Mouse (Mus musculus): ENCODE results near the gene Rps13. TPM values are rescaled to one million over a fixed set of nuclear protein-coding genes. Genes with fewer than 3 reads are reported as not detected.

Rps13 gene
- polyA plus RNA-seq, 1 experiment from 2014 or later: 954 TPM

DNA sequence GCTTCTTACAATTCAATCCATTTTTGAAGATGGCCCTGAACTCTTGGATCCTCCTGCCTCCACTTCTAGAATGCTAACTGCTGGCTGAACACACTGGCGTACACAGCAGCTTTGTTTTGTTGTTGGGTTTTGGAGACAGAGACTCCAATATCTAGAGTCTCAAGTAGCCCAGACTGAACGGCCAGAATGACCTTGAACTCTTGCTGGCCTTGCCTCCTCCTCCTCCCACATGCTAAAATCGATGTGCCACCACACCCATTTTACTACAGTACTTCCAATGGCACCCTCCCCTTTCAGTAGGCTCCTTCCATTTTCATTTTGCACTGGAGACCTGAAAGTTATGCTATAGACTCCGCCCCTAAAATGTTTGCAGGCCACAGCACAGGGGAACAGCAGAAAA, 32.9 kb downstream of the Rps13 start:
- no peak overlapping the region for H3K4me2 ChIP-seq (replicated peaks; ENCODE audit: low read depth, low read length)
- H3K27ac ChIP-seq (ENCODE audit: low read depth, low read length): no peak overlapping the region
- no peak overlapping the region for H3K4me3 ChIP-seq (ENCODE audit: low read length)
- H3K9me3 ChIP-seq (ENCODE audit: control insufficient read depth, low read length): no peaks in the 10 kb centered on the region
- no peak overlapping the region for H3K9ac ChIP-seq (ENCODE audit: low read depth, low read length)
- no peak for ATAC-seq (ENCODE audit: low FRiP score, low TSS enrichment)
- no peaks in the 10 kb centered on the region for H3K4me1 ChIP-seq (ENCODE audit: control insufficient read depth, insufficient read depth, low read length)
- no peaks in the 10 kb centered on the region for H3K36me3 ChIP-seq (ENCODE audit: control insufficient read depth, insufficient read depth, low read length)
- 66% methylated on average over 4 of the region's 4 CpGs for WGBS
- H3K27me3 ChIP-seq (ENCODE audit: control insufficient read depth, insufficient read depth, low read length): peaks cover under 1% of the 10 kb centered on the region; the same call in 1 of the 2 replicates

GRCm38 (mm10) chr7:116298851-116299250, 35.1 kb downstream of the Rps13 start:
- no peak overlapping the region for H3K27ac ChIP-seq (ENCODE audit: low read depth, low read length)
- H3K9me3 ChIP-seq (ENCODE audit: control insufficient read depth, low read length): no peaks in the 10 kb centered on the region
- H3K27me3 ChIP-seq (ENCODE audit: control insufficient read depth, insufficient read depth, low read length): no peaks in the 10 kb centered on the region
- H3K4me1 ChIP-seq (ENCODE audit: control insufficient read depth, insufficient read depth, low read length): peaks cover 5% of the 10 kb centered on the region
- ATAC-seq (ENCODE audit: low FRiP score, low TSS enrichment): no peak
- no peaks in the 10 kb centered on the region for H3K36me3 ChIP-seq (ENCODE audit: control insufficient read depth, insufficient read depth, low read length)
- H3K4me3 ChIP-seq (ENCODE audit: low read length): no peak overlapping the region
- WGBS: 91% methylated on average over 2 of the region's 2 CpGs
- no peak overlapping the region for H3K4me2 ChIP-seq (replicated peaks; ENCODE audit: low read depth, low read length)
- no peak overlapping the region for H3K9ac ChIP-seq (ENCODE audit: low read depth, low read length)

DNA sequence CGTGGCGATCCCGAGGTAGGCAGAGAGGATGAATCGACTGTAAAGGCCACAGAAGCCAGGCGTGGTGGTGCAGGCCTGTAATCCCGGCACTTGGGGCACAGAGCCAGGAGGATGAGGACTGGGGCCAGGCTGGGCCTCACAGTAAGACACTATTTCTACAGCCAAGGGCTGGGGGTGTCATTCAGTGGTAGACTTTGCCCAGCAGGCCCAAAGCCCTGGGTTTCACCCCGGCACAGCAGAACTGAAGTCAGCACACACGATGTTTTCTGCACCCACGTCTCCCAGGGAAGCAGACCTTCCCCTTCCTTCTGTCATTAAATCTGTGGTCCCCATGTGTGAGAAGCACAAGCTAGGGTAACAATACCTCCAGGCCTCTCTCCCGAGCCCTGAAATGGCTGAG, 35.6 kb downstream of the Rps13 start:
- Histone ChIP-seq H3K36me3 (ENCODE audit: control insufficient read depth, insufficient read depth, low read length) (no peaks in the 10 kb centered on the region), H3K4me3 (ENCODE audit: low read length) (no peak overlapping the region), H3K9ac (ENCODE audit: low read depth, low read length) (no peak overlapping the region), H3K27me3 (ENCODE audit: control insufficient read depth, insufficient read depth, low read length) (no peaks in the 10 kb centered on the region), H3K27ac (ENCODE audit: low read depth, low read length) (no peak overlapping the region), H3K4me2 (replicated peaks; ENCODE audit: low read depth, low read length) (no peak overlapping the region), H3K4me1 (ENCODE audit: control insufficient read depth, insufficient read depth, low read length) (peaks cover 5% of the 10 kb centered on the region), H3K9me3 (ENCODE audit: control insufficient read depth, low read length) (no peaks in the 10 kb centered on the region)
- WGBS: 77% methylated on average over 10 of the region's 10 CpGs
- no peak for ATAC-seq (ENCODE audit: low FRiP score, low TSS enrichment)

DNA sequence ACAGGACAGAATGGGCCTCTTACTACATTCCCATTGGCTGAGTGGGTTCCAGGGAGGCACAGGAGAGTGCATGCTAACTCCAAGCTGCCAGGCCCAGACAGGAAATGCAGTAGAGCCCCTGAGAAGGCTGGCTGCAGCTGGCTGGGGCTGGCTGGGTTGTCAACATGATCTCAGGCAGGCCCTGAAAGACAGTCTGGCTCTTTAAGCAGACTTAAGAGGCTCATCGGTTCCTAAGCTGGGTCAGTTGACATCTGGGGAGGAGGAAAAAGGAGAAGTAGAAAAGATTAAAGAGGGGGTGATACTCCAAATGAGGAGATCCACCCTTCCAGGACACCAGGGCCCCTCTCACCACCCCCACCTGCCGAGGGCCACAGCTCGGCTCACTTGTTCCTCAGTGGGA, 39.0 kb downstream of the Rps13 start:
- Histone ChIP-seq H3K4me1 (ENCODE audit: control insufficient read depth, insufficient read depth, low read length) (peaks cover 13% of the 10 kb centered on the region), H3K9me3 (ENCODE audit: control insufficient read depth, low read length) (no peaks in the 10 kb centered on the region), H3K9ac (ENCODE audit: low read depth, low read length) (no peak overlapping the region), H3K27ac (ENCODE audit: low read depth, low read length) (no peak overlapping the region), H3K36me3 (ENCODE audit: control insufficient read depth, insufficient read depth, low read length) (no peaks in the 10 kb centered on the region), H3K27me3 (ENCODE audit: control insufficient read depth, insufficient read depth, low read length) (no peaks in the 10 kb centered on the region), H3K4me3 (ENCODE audit: low read length) (no peak overlapping the region), H3K4me2 (replicated peaks; ENCODE audit: low read depth, low read length) (no peak overlapping the region)
- WGBS: 47% methylated on average over 3 of the region's 3 CpGs
- ATAC-seq (ENCODE audit: low FRiP score, low TSS enrichment): no peak

GRCm38 (mm10) chr7:116292377-116292776, 41.6 kb downstream of the Rps13 start:
- H3K36me3 ChIP-seq (ENCODE audit: control insufficient read depth, insufficient read depth, low read length): no peaks in the 10 kb centered on the region
- peak; percentile 28; the same call in 1 of the 2 replicates for ATAC-seq (ENCODE audit: low FRiP score, low TSS enrichment)
- no peaks in the 10 kb centered on the region for H3K27me3 ChIP-seq (ENCODE audit: control insufficient read depth, insufficient read depth, low read length)
- no peaks in the 10 kb centered on the region for H3K9me3 ChIP-seq (ENCODE audit: control insufficient read depth, low read length)
- WGBS: 30% methylated on average over 5 of the region's 5 CpGs
- no peak overlapping the region for H3K9ac ChIP-seq (ENCODE audit: low read depth, low read length)
- H3K27ac ChIP-seq (ENCODE audit: low read depth, low read length): no peak overlapping the region
- no peak overlapping the region for H3K4me3 ChIP-seq (ENCODE audit: low read length)
- H3K4me1 ChIP-seq (ENCODE audit: control insufficient read depth, insufficient read depth, low read length): peaks cover 20% of the 10 kb centered on the region
- H3K4me2 ChIP-seq (replicated peaks; ENCODE audit: low read depth, low read length): no peak overlapping the region

DNA sequence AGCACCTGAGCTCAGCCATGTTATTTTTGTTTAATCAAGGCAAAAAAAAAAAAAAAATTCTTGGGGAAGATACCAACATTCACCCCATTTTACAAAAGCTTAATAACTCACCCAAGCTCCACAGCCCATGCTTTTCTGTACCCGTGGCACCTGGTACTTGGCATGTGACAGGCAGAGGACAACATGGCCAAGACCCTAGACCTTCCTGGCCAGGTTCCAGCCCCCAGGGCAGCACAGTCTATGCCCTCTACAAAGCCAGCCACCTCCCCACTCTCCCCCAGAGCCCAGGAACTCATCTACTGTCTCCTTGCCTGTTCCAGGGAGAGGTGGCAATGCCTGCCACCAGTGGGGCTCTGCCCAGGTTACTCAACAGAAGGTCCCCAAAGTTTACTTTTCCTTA, 43.4 kb downstream of the Rps13 start:
- Histone ChIP-seq H3K36me3 (ENCODE audit: control insufficient read depth, insufficient read depth, low read length) (no peaks in the 10 kb centered on the region), H3K4me2 (replicated peaks; ENCODE audit: low read depth, low read length) (no peak overlapping the region), H3K27ac (ENCODE audit: low read depth, low read length) (no peak overlapping the region), H3K9me3 (ENCODE audit: control insufficient read depth, low read length) (no peaks in the 10 kb centered on the region), H3K9ac (ENCODE audit: low read depth, low read length) (no peak overlapping the region), H3K27me3 (ENCODE audit: control insufficient read depth, insufficient read depth, low read length) (no peaks in the 10 kb centered on the region), H3K4me1 (ENCODE audit: control insufficient read depth, insufficient read depth, low read length) (peaks cover 33% of the 10 kb centered on the region), H3K4me3 (ENCODE audit: low read length) (no peak overlapping the region)
- 59% methylated on average over 1 of the region's 1 CpGs for WGBS
- no peak for ATAC-seq (ENCODE audit: low FRiP score, low TSS enrichment)

DNA sequence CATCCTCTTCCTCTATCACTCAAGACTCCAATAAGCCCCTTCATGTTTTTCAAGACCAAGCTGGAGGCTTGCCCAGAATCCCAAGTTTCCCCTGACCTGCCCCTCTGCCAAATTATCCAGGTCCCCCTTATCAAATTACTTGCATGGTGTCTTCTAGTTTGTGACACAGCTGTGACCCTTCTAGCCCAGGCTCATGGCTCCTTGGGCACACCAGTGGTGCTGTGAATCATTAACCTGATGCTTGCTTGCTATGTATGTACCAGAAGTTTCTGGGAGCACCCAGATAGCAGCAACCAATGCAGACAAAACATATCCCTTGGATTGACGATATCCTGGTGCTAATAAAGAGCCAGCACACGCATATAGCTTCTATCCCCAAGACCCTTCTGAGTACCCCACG, 45.0 kb downstream of the Rps13 start:
- 0 out of 2 replicates have a peak overlapping the region, but pooled peaks have one; percentile 9 for H3K27ac ChIP-seq (ENCODE audit: low read depth, low read length)
- no peak overlapping the region for H3K9ac ChIP-seq (ENCODE audit: low read depth, low read length)
- no peak for ATAC-seq (ENCODE audit: low FRiP score, low TSS enrichment)
- no peaks in the 10 kb centered on the region for H3K9me3 ChIP-seq (ENCODE audit: control insufficient read depth, low read length)
- 80% methylated on average over 3 of the region's 3 CpGs for whole genome bisulfite sequencing
- no peaks in the 10 kb centered on the region for H3K36me3 ChIP-seq (ENCODE audit: control insufficient read depth, insufficient read depth, low read length)
- no peak overlapping the region for H3K4me2 ChIP-seq (replicated peaks; ENCODE audit: low read depth, low read length)
- no peak overlapping the region for H3K4me3 ChIP-seq (ENCODE audit: low read length)
- H3K4me1 ChIP-seq (ENCODE audit: control insufficient read depth, insufficient read depth, low read length): peaks cover 28% of the 10 kb centered on the region
- H3K27me3 ChIP-seq (ENCODE audit: control insufficient read depth, insufficient read depth, low read length): no peaks in the 10 kb centered on the region

GRCm38 (mm10) chr7:116287959-116288358, 46.0 kb downstream of the Rps13 start:
- Histone ChIP-seq H3K4me1 (ENCODE audit: control insufficient read depth, insufficient read depth, low read length) (peaks cover 29% of the 10 kb centered on the region), H3K36me3 (ENCODE audit: control insufficient read depth, insufficient read depth, low read length) (no peaks in the 10 kb centered on the region), H3K9ac (ENCODE audit: low read depth, low read length) (no peak overlapping the region), H3K27me3 (ENCODE audit: control insufficient read depth, insufficient read depth, low read length) (no peaks in the 10 kb centered on the region), H3K27ac (ENCODE audit: low read depth, low read length) (peak overlapping the region; percentile 21; the same call in 1 of the 2 replicates), H3K9me3 (ENCODE audit: control insufficient read depth, low read length) (no peaks in the 10 kb centered on the region), H3K4me3 (ENCODE audit: low read length) (no peak overlapping the region), H3K4me2 (replicated peaks; ENCODE audit: low read depth, low read length) (no peak overlapping the region)
- no peak for ATAC-seq (ENCODE audit: low FRiP score, low TSS enrichment)
- 85% methylated on average over 5 of the region's 5 CpGs for WGBS

DNA sequence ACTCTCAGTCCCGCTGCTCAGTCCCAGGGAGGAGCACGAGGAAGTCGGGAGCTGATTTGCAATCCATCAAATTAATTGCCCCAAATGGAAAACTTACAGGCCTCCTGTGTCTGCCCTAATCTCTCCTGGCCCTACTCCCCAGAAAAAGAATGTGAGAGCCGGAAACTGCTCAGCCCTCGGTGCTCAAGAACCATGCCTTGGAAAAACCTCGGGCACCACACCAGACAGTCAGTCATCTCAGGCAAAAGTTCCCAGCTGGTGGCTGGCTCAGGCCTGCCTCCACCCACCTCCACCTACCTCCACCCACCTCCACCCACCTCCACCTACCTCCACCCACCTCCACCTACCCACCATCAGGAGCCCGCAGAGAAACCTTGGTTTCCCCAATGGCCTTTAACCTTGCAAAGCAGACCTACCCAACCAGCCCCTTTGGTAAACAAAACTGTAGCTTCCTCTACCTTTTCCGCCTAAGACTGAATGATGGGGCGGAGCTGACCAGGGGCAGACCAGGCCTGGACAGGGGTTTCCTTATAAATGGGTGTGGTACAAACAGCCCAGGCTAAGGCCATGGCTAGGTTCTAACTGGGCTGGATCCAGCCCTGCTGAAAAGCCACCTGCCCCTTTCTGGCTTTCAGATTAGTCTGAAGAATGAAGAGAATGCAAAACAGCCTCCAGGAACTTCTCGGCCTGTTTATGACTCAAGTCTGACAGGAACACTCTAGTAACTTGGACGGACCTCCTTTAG, 47.2 kb downstream of the Rps13 start:
- H3K4me1 ChIP-seq (ENCODE audit: control insufficient read depth, insufficient read depth, low read length): peaks cover 25% of the 10 kb centered on the region; the same call in 1 of the 2 replicates
- H3K36me3 ChIP-seq (ENCODE audit: control insufficient read depth, insufficient read depth, low read length): no peaks in the 10 kb centered on the region
- no peak overlapping the region for H3K9ac ChIP-seq (ENCODE audit: low read depth, low read length)
- peak; percentile 56; the same call in 1 of the 2 replicates for ATAC-seq (ENCODE audit: low FRiP score, low TSS enrichment)
- 20% methylated on average over 11 of the region's 11 CpGs for WGBS
- no peak overlapping the region for H3K4me3 ChIP-seq (ENCODE audit: low read length)
- H3K4me2 ChIP-seq (replicated peaks; ENCODE audit: low read depth, low read length): no peak overlapping the region
- H3K27me3 ChIP-seq (ENCODE audit: control insufficient read depth, insufficient read depth, low read length): no peaks in the 10 kb centered on the region
- H3K27ac ChIP-seq (ENCODE audit: low read depth, low read length): peak overlapping the region; percentile 62; the same call in 1 of the 2 replicates
- no peaks in the 10 kb centered on the region for H3K9me3 ChIP-seq (ENCODE audit: control insufficient read depth, low read length)

Data from kidney, embryonic 14.5 days (tissue).